Comparison of ENCODE assay signal across 8 mouse cellular contexts in the genomic region with DNA sequence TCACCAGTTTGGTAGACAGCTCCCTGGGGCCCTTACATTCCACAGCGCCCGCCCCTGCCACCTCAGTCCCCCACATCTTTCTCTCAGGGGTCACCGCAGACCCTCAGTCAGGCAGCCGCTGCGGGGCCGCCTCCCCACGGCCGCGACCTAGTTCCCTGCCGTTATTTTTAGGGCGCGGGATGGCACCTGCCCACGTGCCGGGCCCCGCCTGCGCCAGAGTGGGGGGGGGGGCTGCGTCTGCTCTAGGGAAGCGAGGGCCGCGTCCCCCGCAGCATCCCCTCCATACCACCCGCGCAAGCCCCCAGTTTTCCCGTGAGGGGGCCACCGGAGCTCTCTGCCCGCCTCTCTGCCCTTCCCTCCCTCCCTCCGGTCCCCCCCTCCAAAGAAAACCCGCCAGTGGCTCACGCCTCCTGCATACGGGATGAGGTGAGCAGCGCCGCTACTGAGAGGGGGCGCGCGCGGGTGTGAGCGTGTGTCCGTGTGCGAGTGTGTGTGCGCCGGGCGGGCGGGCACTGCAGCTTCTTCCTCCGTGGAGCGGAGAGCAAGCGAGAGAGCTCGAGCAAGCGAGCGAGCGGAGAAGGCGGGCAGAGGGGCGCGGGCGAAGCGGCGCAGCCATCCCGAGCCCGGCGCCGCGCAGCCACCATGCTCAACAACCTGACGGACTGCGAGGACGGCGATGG. TPM values are rescaled to one million over a fixed set of nuclear protein-coding genes. Genes with fewer than 3 reads are reported as not detected.
DNase-seq lines count a peak whose midpoint lies in the region; ATAC-seq lines count a peak whose summit lies in the region.

No protein-coding gene starts in this region.

- ATAC-seq in megakaryocyte progenitor cell, adult 5-6 weeks (replicated peaks; ENCODE audit: poor library complexity) = no peak

- peak; percentile 96 for DNase-seq in brain, adult 2 months (ENCODE audit: low read depth, low spot score)
- peak; percentile 88 to 90 for DNase-seq in cerebellum, adult 18-20 months
- peak; percentile 51 to 63 for DNase-seq in frontal cortex, postnatal 25 days (ENCODE audit: low spot score in 2 of 2)
- DNase-seq in left cerebral cortex, postnatal 36 days (ENCODE audit: low spot score in 2 of 2) = peak; percentile 84 to 87
- peak; percentile 75 for DNase-seq in retina, adult 2 months (ENCODE audit: low read depth, low spot score)
- no peak for DNase-seq in gastrocnemius, postnatal 14 days
- DNase-seq in adrenal gland, adult (ENCODE audit: inconsistent age in 2 of 2, low spot score in 1 of 2) = no peak

- intact Hi-C loops in left cerebral cortex, postnatal 36 days (cut with DNase I) = loop anchor here (2.0 kb wide), 2 partner anchors 27 to 67 kb away; partner anchors contain the start of gene Ncoa5
- intact Hi-C loops in gastrocnemius, postnatal 14 days (cut with DNase I; ENCODE audit: low total_unique reads) = no loop called here

RNA-seq across cellular contexts. Expression of gene Slc12a5, which starts 7.3 kb away (rescaled TPM):
- 100 to 1,000 TPM; 521 to 559 TPM for total RNA-seq in left cerebral cortex, postnatal 36 days (2021)
- total RNA-seq in megakaryocyte progenitor cell, adult 5-6 weeks (2015) = 0.15 and 0.27 TPM in 2 replicates
- 0.51 and 0.96 TPM in 2 replicates for total RNA-seq in megakaryocyte progenitor cell, adult 5-6 weeks (2017)
- total RNA-seq in gastrocnemius, postnatal 14 days (2021) = 1 to 10 TPM in 1 of 2 experiments, under 1 TPM in 1; 0.55 to 1.0 TPM

RNA-seq across cellular contexts. Expression of gene Mmp9, which starts 27.3 kb away (rescaled TPM):
- total RNA-seq in left cerebral cortex, postnatal 36 days (2021) = 1 to 10 TPM; 1.7 to 2.1 TPM
- 11.2 and 14.2 TPM in 2 replicates for total RNA-seq in megakaryocyte progenitor cell, adult 5-6 weeks (2015)
- 5.7 and 11.8 TPM in 2 replicates for total RNA-seq in megakaryocyte progenitor cell, adult 5-6 weeks (2017)
- total RNA-seq in gastrocnemius, postnatal 14 days (2021) = 1 to 10 TPM in 1 of 2 experiments, under 1 TPM in 1; 0.95 to 1.2 TPM

RNA-seq across cellular contexts. Expression of gene Zfp335, which starts 56.3 kb away (rescaled TPM):
- total RNA-seq in left cerebral cortex, postnatal 36 days (2021) = 10 to 100 TPM; 22.6 to 28.5 TPM
- 10.4 and 11.3 TPM in 2 replicates for total RNA-seq in megakaryocyte progenitor cell, adult 5-6 weeks (2015)
- 6.8 and 8.2 TPM in 2 replicates for total RNA-seq in megakaryocyte progenitor cell, adult 5-6 weeks (2017)
- total RNA-seq in gastrocnemius, postnatal 14 days (2021) = 1 to 10 TPM; 8.4 TPM

Comparison
In these comparisons a context has a peak if more than half of its experiments do, and no peak if none do; other contexts are left out.
1. DNase-seq: peak in brain, adult 2 months (single experiment), cerebellum, adult 18-20 months (2 of 2), frontal cortex, postnatal 25 days (2 of 2), left cerebral cortex, postnatal 36 days (2 of 2) and retina, adult 2 months (single experiment); none in gastrocnemius, postnatal 14 days (single experiment) and adrenal gland, adult (0 of 2).
2. RNA of gene Slc12a5, which starts 7.3 kb away (total RNA-seq): 521 to 559 TPM in left cerebral cortex, postnatal 36 days; 0.55 to 1.0 TPM in gastrocnemius, postnatal 14 days and 0.15 to 0.96 TPM in megakaryocyte progenitor cell, adult 5-6 weeks; every median in the first group is over 100 times any median in the second.